Mouse (Mus musculus): ENCODE data around the gene Myo1a.

GRCm38 (mm10) chr10:127664166-127664565, 40.8 kb upstream of the Myo1a start:
- no peak for TF ChIP-seq CTCF (IDR thresholded peaks at IDR 0.05; ENCODE audit: low read depth)
- TF ChIP-seq EP300 (IDR thresholded peaks at IDR 0.05; ENCODE audit: low read depth): no peak
